Mouse (Mus musculus) small intestine, adult 2 months (tissue): Measurements from ENCODE around the gene Fam193a. TPM values are rescaled to one million over a fixed set of nuclear protein-coding genes. Genes with fewer than 3 reads are reported as not detected.

Experiments
- H3K27ac ChIP-seq: fragments of 200-500 bp; 2 replicates; pipeline ENCODE4 v1.5.1; 2012; ENCODE audit warnings: low read depth, low read length, control low read depth, inconsistent platforms; ENCODE audit not compliant: insufficient read depth
- H3K27me3 ChIP-seq: fragments of 200-500 bp; 2 replicates; pipeline ENCODE4 v1.6.1; 2012; ENCODE audit warnings: mild to moderate bottlenecking, moderate library complexity, low read length, inconsistent platforms; ENCODE audit not compliant: control insufficient read depth, insufficient read depth
- H3K36me3 ChIP-seq: fragments of 200-500 bp; 2 replicates; pipeline ENCODE4 v1.6.1; 2012; ENCODE audit warnings: mild to moderate bottlenecking, low read length, control low read depth, inconsistent platforms; ENCODE audit not compliant: control insufficient read depth, insufficient read depth
- H3K4me1 ChIP-seq: fragments of 200-500 bp; 2 replicates; pipeline ENCODE4 v1.6.1; 2012; ENCODE audit warnings: low read length, inconsistent platforms, mixed read lengths; ENCODE audit not compliant: control insufficient read depth, insufficient read depth, insufficient read length
- H3K4me3 ChIP-seq: fragments of 200-500 bp; 2 replicates; pipeline ENCODE4 v1.5.1; 2012; ENCODE audit warnings: low read depth, mild to moderate bottlenecking, control low read depth, inconsistent platforms, low read length, moderate library complexity
- CTCF ChIP-seq: fragments of 200-500 bp; IDR thresholded peaks from 2 replicates; pipeline ENCODE4 v1.5.1; 2012; ENCODE audit warnings: low read depth, mild to moderate bottlenecking, control low read depth, inconsistent platforms, low read length, moderate library complexity, mixed read lengths; ENCODE audit not compliant: insufficient replicate concordance, insufficient read length; ENCODE audit errors: extremely low read depth
- POLR2A ChIP-seq: fragments of 200-500 bp; IDR thresholded peaks from 2 replicates; pipeline ENCODE4 v1.6.1; 2012; ENCODE audit warnings: low read depth, mild to moderate bottlenecking, control low read depth, inconsistent platforms, low read length, moderate library complexity
- WGBS: fragments of 180-500 bp; shearing (Covaris S2); methylation state at CpG from one replicate; pipeline ENCODE4 v1.1.7; 2018; 5-methylcytosine and 5-hydroxymethylcytosine counted together
- polyA plus RNA-seq: library from polyadenylated mRNA; depleted of rRNA; stranded (reverse); fragments of >200 nt; gene quantifications from 2 replicates; pipeline ENCODE4 v1.2.3, GENCODE M21; 2012; rRNA removed

The Fam193a gene
- 9.4 and 30.9 TPM in 2 replicates for polyA plus RNA-seq

- Histone ChIP-seq H3K4me1 (peaks cover 12% of the 10 kb centered on the region; the same call in 1 of the 2 replicates), H3K27ac (peak within 1 kb of the TSS; percentile 23), H3K36me3 (no peaks in the 10 kb centered on the region), H3K27me3 (no peaks in the 10 kb centered on the region), H3K4me3 (peak within 1 kb of the TSS; percentile 89)
- WGBS = 1% methylated on average over 61 of the region's 64 CpGs
- TF ChIP-seq CTCF (no peak), POLR2A (peak; percentile 32; the same call in 1 of the 2 replicates)
Observed at GRCm38 (mm10) chr5:34369341-34370021, at the start of gene Fam193a. Gene Fam193a (plus strand): TSS chr5:34369933.

GRCm38 (mm10) chr5:34321236-34321635 is 48.5 kb upstream of the Fam193a start:
- peaks cover 3% of the 10 kb centered on the region; the same call in 1 of the 2 replicates for H3K27me3 ChIP-seq
- H3K4me1 ChIP-seq = no peaks in the 10 kb centered on the region
- H3K36me3 ChIP-seq = no peaks in the 10 kb centered on the region
- 84% methylated on average over 4 of the region's 4 CpGs for WGBS
- TF ChIP-seq CTCF (no peak), POLR2A (no peak)
- H3K4me3 ChIP-seq = no peak overlapping the region
- no peak overlapping the region for H3K27ac ChIP-seq

- TF ChIP-seq POLR2A = no peak
- no peak for TF ChIP-seq CTCF
- no peak overlapping the region for H3K27ac ChIP-seq
- no peaks in the 10 kb centered on the region; the same call in 1 of the 2 replicates for H3K4me1 ChIP-seq
- H3K27me3 ChIP-seq = peaks cover 7% of the 10 kb centered on the region
- no peaks in the 10 kb centered on the region for H3K36me3 ChIP-seq
- no peak overlapping the region for H3K4me3 ChIP-seq
Observed at GRCm38 (mm10) chr5:34325286-34325685, 44.4 kb upstream of the Fam193a start.

- no peak overlapping the region for H3K4me3 ChIP-seq
- 62% methylated on average over 4 of the region's 4 CpGs for WGBS
- no peaks in the 10 kb centered on the region; the same call in 1 of the 2 replicates for H3K4me1 ChIP-seq
- peaks cover 7% of the 10 kb centered on the region for H3K27me3 ChIP-seq
- H3K36me3 ChIP-seq = no peaks in the 10 kb centered on the region
- H3K27ac ChIP-seq = no peak overlapping the region
- no peak for TF ChIP-seq CTCF
Observed at GRCm38 (mm10) chr5:34326249-34326691, 43.5 kb upstream of the Fam193a start.

- Histone ChIP-seq H3K36me3 (no peaks in the 10 kb centered on the region), H3K4me1 (no peaks in the 10 kb centered on the region; the same call in 1 of the 2 replicates), H3K27ac (no peak overlapping the region), H3K27me3 (peaks cover 7% of the 10 kb centered on the region), H3K4me3 (peak overlapping the region; percentile 50)
- TF ChIP-seq CTCF = no peak
- TF ChIP-seq POLR2A = no peak
- WGBS = 11% methylated on average over 31 of the region's 31 CpGs
Observed at GRCm38 (mm10) chr5:34326875-34327576, 42.7 kb upstream of the Fam193a start.

GRCm38 (mm10) chr5:34330136-34330535 is 39.6 kb upstream of the Fam193a start:
- no peak overlapping the region for H3K27ac ChIP-seq
- H3K4me3 ChIP-seq = no peak overlapping the region
- no peaks in the 10 kb centered on the region for H3K36me3 ChIP-seq
- peaks cover 7% of the 10 kb centered on the region for H3K27me3 ChIP-seq
- H3K4me1 ChIP-seq = no peaks in the 10 kb centered on the region; the same call in 1 of the 2 replicates
- TF ChIP-seq POLR2A = no peak
- TF ChIP-seq CTCF = no peak
- 66% methylated on average over 2 of the region's 2 CpGs for WGBS

GRCm38 (mm10) chr5:34334081-34334480 is 35.7 kb upstream of the Fam193a start:
- no peaks in the 10 kb centered on the region for H3K27me3 ChIP-seq
- no peaks in the 10 kb centered on the region for H3K36me3 ChIP-seq
- H3K4me1 ChIP-seq = no peaks in the 10 kb centered on the region; the same call in 1 of the 2 replicates
- TF ChIP-seq POLR2A = no peak
- TF ChIP-seq CTCF = no peak
- H3K4me3 ChIP-seq = no peak overlapping the region
- H3K27ac ChIP-seq = no peak overlapping the region
- 86% methylated on average over 1 of the region's 1 CpGs for WGBS
